Mouse (Mus musculus): ENCODE measurements at regions not wholly inside any gene's neighbourhood (a gene's known extent, or its start where the extent isn't known, plus 50 kb on each side); places are given as distances from the start of the nearest gene placed in this dataset.
A peak's percentile ranks its signal among the peaks of the same experiment; 100 is the strongest.

- H3K27me3 ChIP-seq (replicated peaks; ENCODE audit: control insufficient read depth, insufficient read depth, low read length): no peaks in the 10 kb centered on the region
- no peak overlapping the region for H3K27ac ChIP-seq (ENCODE audit: low read depth, low read length)
- no peak overlapping the region for H3K4me3 ChIP-seq (ENCODE audit: low read depth, low read length)
- H3K9ac ChIP-seq (ENCODE audit: low read length): no peak overlapping the region
- 32% methylated on average over 11 of the region's 11 CpGs for WGBS
- peak overlapping the region; percentile 31; the same call in 1 of the 2 replicates for H3K4me2 ChIP-seq (ENCODE audit: low read length)
- H3K9me3 ChIP-seq (replicated peaks; ENCODE audit: control insufficient read depth, low read length): no peaks in the 10 kb centered on the region
- no peaks in the 10 kb centered on the region for H3K36me3 ChIP-seq (ENCODE audit: control insufficient read depth, insufficient read depth, low read length)
- no peaks in the 10 kb centered on the region for H3K4me1 ChIP-seq (ENCODE audit: control insufficient read depth, insufficient read depth, low read length)
- peak; percentile 71 for DNase-seq (ENCODE audit: low spot score)
- ATAC-seq: peak; percentile 89
These were observed 152.0 kb downstream of the Alx1 start for GRCm38 (mm10) chr10:102878010-102878409.

DNA sequence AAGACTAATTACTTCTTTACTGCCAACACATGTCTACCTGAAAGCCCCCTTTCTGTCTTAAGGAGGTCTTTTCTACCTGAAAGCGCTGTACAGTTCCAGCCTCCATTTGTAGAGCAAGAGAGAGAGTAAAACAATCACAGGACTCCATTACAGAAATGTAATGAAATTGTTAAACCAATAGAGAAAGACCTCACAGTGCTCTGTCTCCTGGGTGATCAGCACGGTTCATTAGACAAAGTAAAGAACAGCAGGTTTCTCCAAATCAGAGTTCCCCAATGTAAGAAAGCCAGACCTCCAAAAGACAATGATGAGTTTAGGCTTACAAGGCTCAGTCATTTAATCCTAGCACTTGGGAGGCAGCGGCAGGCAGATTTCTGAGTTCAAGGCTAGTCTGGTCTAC lies 153.1 kb downstream of the Alx1 start:
- no peak overlapping the region for H3K9ac ChIP-seq (ENCODE audit: low read length)
- no peaks in the 10 kb centered on the region for H3K4me1 ChIP-seq (ENCODE audit: control insufficient read depth, insufficient read depth, low read length)
- 9% methylated on average over 3 of the region's 3 CpGs for WGBS
- no peak overlapping the region for H3K4me2 ChIP-seq (ENCODE audit: low read length)
- no peaks in the 10 kb centered on the region for H3K27me3 ChIP-seq (replicated peaks; ENCODE audit: control insufficient read depth, insufficient read depth, low read length)
- H3K36me3 ChIP-seq (ENCODE audit: control insufficient read depth, insufficient read depth, low read length): no peaks in the 10 kb centered on the region
- peak; percentile 11 for DNase-seq (ENCODE audit: low spot score)
- H3K27ac ChIP-seq (ENCODE audit: low read depth, low read length): no peak overlapping the region
- H3K4me3 ChIP-seq (ENCODE audit: low read depth, low read length): no peak overlapping the region
- no peaks in the 10 kb centered on the region for H3K9me3 ChIP-seq (replicated peaks; ENCODE audit: control insufficient read depth, low read length)
- peak; percentile 26; the same call in 1 of the 2 replicates for ATAC-seq

- H3K4me1 ChIP-seq (ENCODE audit: control insufficient read depth, insufficient read depth, low read length): no peaks in the 10 kb centered on the region
- no peak overlapping the region for H3K9ac ChIP-seq (ENCODE audit: low read length)
- DNase-seq (ENCODE audit: low spot score) (peak; percentile 64), ATAC-seq (peak; percentile 29; the same call in 1 of the 2 replicates)
- H3K27me3 ChIP-seq (replicated peaks; ENCODE audit: control insufficient read depth, insufficient read depth, low read length): no peaks in the 10 kb centered on the region
- H3K36me3 ChIP-seq (ENCODE audit: control insufficient read depth, insufficient read depth, low read length): no peaks in the 10 kb centered on the region
- 26% methylated on average over 4 of the region's 4 CpGs for WGBS
- no peak overlapping the region for H3K27ac ChIP-seq (ENCODE audit: low read depth, low read length)
- H3K4me2 ChIP-seq (ENCODE audit: low read length): no peak overlapping the region
- no peaks in the 10 kb centered on the region for H3K9me3 ChIP-seq (replicated peaks; ENCODE audit: control insufficient read depth, low read length)
- no peak overlapping the region for H3K4me3 ChIP-seq (ENCODE audit: low read depth, low read length)
These were observed 163.1 kb downstream of the Alx1 start for GRCm38 (mm10) chr10:102866920-102867319.

GRCm38 (mm10) chr10:102836567-102837224 lies 193.3 kb downstream of the Alx1 start:
- Histone ChIP-seq H3K4me2 (ENCODE audit: low read length) (no peak overlapping the region), H3K27me3 (replicated peaks; ENCODE audit: control insufficient read depth, insufficient read depth, low read length) (no peaks in the 10 kb centered on the region), H3K9ac (ENCODE audit: low read length) (no peak overlapping the region), H3K4me3 (ENCODE audit: low read depth, low read length) (no peak overlapping the region), H3K4me1 (ENCODE audit: control insufficient read depth, insufficient read depth, low read length) (no peaks in the 10 kb centered on the region), H3K27ac (ENCODE audit: low read depth, low read length) (no peak overlapping the region), H3K36me3 (ENCODE audit: control insufficient read depth, insufficient read depth, low read length) (no peaks in the 10 kb centered on the region), H3K9me3 (replicated peaks; ENCODE audit: control insufficient read depth, low read length) (no peaks in the 10 kb centered on the region)
- ATAC-seq (no peak; the same call in 1 of the 2 replicates), DNase-seq (ENCODE audit: low spot score) (peak; percentile 65)
- WGBS: 55% methylated on average over 4 of the region's 4 CpGs

DNA sequence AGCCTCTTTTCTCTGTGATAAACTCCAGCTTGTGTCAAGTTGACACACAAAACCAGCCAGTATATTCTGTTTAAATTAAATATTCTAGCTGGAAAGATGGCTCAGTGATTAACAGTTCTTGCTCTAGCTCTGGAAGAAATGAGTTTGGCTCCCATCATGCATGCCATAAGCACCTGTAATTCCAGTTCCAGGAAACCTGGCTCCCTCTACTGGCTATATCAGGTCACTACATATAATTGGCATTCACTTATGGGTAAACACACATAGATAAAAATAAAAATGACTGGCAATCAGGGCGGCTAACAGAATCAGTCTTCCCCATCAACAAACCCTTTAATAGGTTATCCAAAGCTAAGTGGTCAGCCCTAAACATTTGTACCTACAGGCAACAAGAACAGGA lies 194.2 kb downstream of the Alx1 start:
- H3K4me2 ChIP-seq (ENCODE audit: low read length): no peak overlapping the region
- no peak overlapping the region for H3K9ac ChIP-seq (ENCODE audit: low read length)
- DNase-seq (ENCODE audit: low spot score) (peak; percentile 44), ATAC-seq (no peak; the same call in 1 of the 2 replicates)
- H3K9me3 ChIP-seq (replicated peaks; ENCODE audit: control insufficient read depth, low read length): no peaks in the 10 kb centered on the region
- WGBS: 39% methylated on average over 1 of the region's 1 CpGs
- no peaks in the 10 kb centered on the region for H3K36me3 ChIP-seq (ENCODE audit: control insufficient read depth, insufficient read depth, low read length)
- H3K4me1 ChIP-seq (ENCODE audit: control insufficient read depth, insufficient read depth, low read length): no peaks in the 10 kb centered on the region
- no peak overlapping the region for H3K27ac ChIP-seq (ENCODE audit: low read depth, low read length)
- H3K27me3 ChIP-seq (replicated peaks; ENCODE audit: control insufficient read depth, insufficient read depth, low read length): no peaks in the 10 kb centered on the region
- H3K4me3 ChIP-seq (ENCODE audit: low read depth, low read length): no peak overlapping the region

DNA sequence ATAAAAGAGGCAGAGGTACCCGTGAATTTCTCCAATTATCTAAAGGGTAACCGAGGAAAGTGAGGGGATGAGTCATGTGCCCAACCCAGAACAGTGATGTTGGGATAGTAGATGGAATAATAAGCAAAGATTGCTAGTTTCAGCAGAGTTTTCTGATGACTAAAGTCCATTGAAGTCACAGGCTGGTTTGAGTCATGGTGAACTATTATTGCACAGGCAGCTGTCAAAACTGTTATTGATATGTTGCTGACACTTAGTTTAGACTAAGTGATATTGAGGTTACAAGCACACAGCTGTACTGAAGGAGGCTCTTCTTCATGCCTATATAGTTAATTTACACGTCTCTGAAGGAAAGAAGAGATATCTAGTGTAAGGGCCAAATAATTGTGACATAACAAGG lies 200.4 kb downstream of the Alx1 start:
- Histone ChIP-seq H3K27me3 (replicated peaks; ENCODE audit: control insufficient read depth, insufficient read depth, low read length) (no peaks in the 10 kb centered on the region), H3K4me3 (ENCODE audit: low read depth, low read length) (no peak overlapping the region), H3K4me1 (ENCODE audit: control insufficient read depth, insufficient read depth, low read length) (no peaks in the 10 kb centered on the region), H3K9me3 (replicated peaks; ENCODE audit: control insufficient read depth, low read length) (no peaks in the 10 kb centered on the region), H3K27ac (ENCODE audit: low read depth, low read length) (no peak overlapping the region), H3K9ac (ENCODE audit: low read length) (no peak overlapping the region), H3K36me3 (ENCODE audit: control insufficient read depth, insufficient read depth, low read length) (no peaks in the 10 kb centered on the region), H3K4me2 (ENCODE audit: low read length) (no peak overlapping the region)
- ATAC-seq: no peak
- no peak for DNase-seq (ENCODE audit: low spot score)
- 80% methylated on average over 3 of the region's 3 CpGs for WGBS

DNA sequence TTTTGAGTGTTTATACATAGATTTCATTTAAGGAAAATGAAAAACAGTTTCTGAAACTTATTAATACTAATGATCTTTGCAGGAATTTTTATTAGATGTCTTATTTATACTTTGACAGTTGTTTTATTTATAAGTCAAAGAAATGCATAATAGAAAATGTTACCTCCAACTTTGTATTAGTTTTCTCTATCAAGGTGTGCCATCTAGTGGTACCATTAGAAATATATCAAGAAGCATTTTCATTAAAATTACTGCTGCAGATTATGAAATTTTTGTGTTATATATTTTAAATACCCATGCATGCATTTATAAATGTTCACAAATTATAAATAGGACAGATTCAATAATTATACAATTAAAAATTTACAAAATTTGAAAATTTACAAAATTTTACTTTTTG lies 206.6 kb downstream of the Alx1 start:
- ATAC-seq: no peak
- H3K36me3 ChIP-seq (ENCODE audit: control insufficient read depth, insufficient read depth, low read length): no peaks in the 10 kb centered on the region
- peak; percentile 55 for DNase-seq (ENCODE audit: low spot score)

GRCm38 (mm10) chr10:102801391-102801790 lies 228.6 kb downstream of the Alx1 start:
- DNase-seq (ENCODE audit: low spot score) (no peak), ATAC-seq (no peak)
- H3K27ac ChIP-seq (ENCODE audit: low read depth, low read length): no peak overlapping the region
- no peaks in the 10 kb centered on the region for H3K27me3 ChIP-seq (replicated peaks; ENCODE audit: control insufficient read depth, insufficient read depth, low read length)
- H3K9ac ChIP-seq (ENCODE audit: low read length): no peak overlapping the region
- WGBS: 88% methylated on average over 3 of the region's 3 CpGs
- no peaks in the 10 kb centered on the region for H3K4me1 ChIP-seq (ENCODE audit: control insufficient read depth, insufficient read depth, low read length)
- H3K4me3 ChIP-seq (ENCODE audit: low read depth, low read length): no peak overlapping the region
- no peaks in the 10 kb centered on the region for H3K36me3 ChIP-seq (ENCODE audit: control insufficient read depth, insufficient read depth, low read length)
- no peak overlapping the region for H3K4me2 ChIP-seq (ENCODE audit: low read length)
- H3K9me3 ChIP-seq (replicated peaks; ENCODE audit: control insufficient read depth, low read length): no peaks in the 10 kb centered on the region

More for the DNA sequence above, 206.6 kb downstream of the Alx1 start:
- H3K9ac ChIP-seq (ENCODE audit: low read length): no peak overlapping the region
- no peak overlapping the region for H3K27ac ChIP-seq (ENCODE audit: low read depth, low read length)
- no peak overlapping the region for H3K4me3 ChIP-seq (ENCODE audit: low read depth, low read length)
- H3K4me2 ChIP-seq (ENCODE audit: low read length): no peak overlapping the region
- no peaks in the 10 kb centered on the region for H3K4me1 ChIP-seq (ENCODE audit: control insufficient read depth, insufficient read depth, low read length)
- no peaks in the 10 kb centered on the region for H3K27me3 ChIP-seq (replicated peaks; ENCODE audit: control insufficient read depth, insufficient read depth, low read length)
- no peaks in the 10 kb centered on the region for H3K9me3 ChIP-seq (replicated peaks; ENCODE audit: control insufficient read depth, low read length)

GRCm38 (mm10) chr10:102779243-102779642 lies 250.8 kb downstream of the Alx1 start:
- Histone ChIP-seq H3K4me1 (ENCODE audit: control insufficient read depth, insufficient read depth, low read length) (no peaks in the 10 kb centered on the region), H3K9me3 (replicated peaks; ENCODE audit: control insufficient read depth, low read length) (no peaks in the 10 kb centered on the region), H3K9ac (ENCODE audit: low read length) (no peak overlapping the region), H3K4me3 (ENCODE audit: low read depth, low read length) (no peak overlapping the region), H3K27me3 (replicated peaks; ENCODE audit: control insufficient read depth, insufficient read depth, low read length) (no peaks in the 10 kb centered on the region), H3K36me3 (ENCODE audit: control insufficient read depth, insufficient read depth, low read length) (no peaks in the 10 kb centered on the region), H3K4me2 (ENCODE audit: low read length) (no peak overlapping the region), H3K27ac (ENCODE audit: low read depth, low read length) (no peak overlapping the region)
- DNase-seq (ENCODE audit: low spot score) (no peak), ATAC-seq (no peak)
- WGBS: 85% methylated on average over 2 of the region's 2 CpGs

Data from forebrain, embryonic 14.5 days (tissue).